Mouse (Mus musculus) effector memory CD4-positive, alpha-beta T cell, adult 7 months (primary cell): ENCODE results near the gene Gm21915. TPM values are rescaled to one million over a fixed set of nuclear protein-coding genes. Genes with fewer than 3 reads are reported as not detected.

Experiments used
- polyA plus RNA-seq: library from polyadenylated mRNA; unstranded; fragments of 100-300 nt; shearing (Covaris generic); gene quantifications from one replicate; pipeline ENCODE4 v1.2.1, GENCODE M21; 2017

Gene Gm21915
- polyA plus RNA-seq, result not detected

GRCm38 (mm10) chr9:40670313-40670712 lies at the start of gene Gm21915:
TSS of gene Gm21915 (plus strand) at chr9:40670613.

GRCm38 (mm10) chr9:40685801-40686420 lies 15.5 kb downstream of the Gm21915 start, which contains the start of gene Clmp:
TSS of gene Clmp (plus strand) at chr9:40685962.

Other genes starting within 250 kb of the Gm21915 start
- gene Gramd1b, start 139.2 kb upstream of the Gm21915 start, polyA plus RNA-seq, result 104 TPM
- not detected for gene Clmp, start 15.3 kb downstream of the Gm21915 start, polyA plus RNA-seq
- 4,323 TPM for gene Hspa8, start 130.4 kb downstream of the Gm21915 start, polyA plus RNA-seq
- not detected for gene Bsx, start 203.5 kb downstream of the Gm21915 start, polyA plus RNA-seq